8 mouse cellular contexts compared by ENCODE assay signal in genomic region chr13:62856305-62856675, GRCm38 (mm10). TPM values are rescaled to one million over a fixed set of nuclear protein-coding genes. Genes with fewer than 3 reads are reported as not detected.
DNase-seq lines count a peak whose midpoint lies in the region; ATAC-seq and TF ChIP-seq lines count a peak whose summit lies in the region.

No protein-coding gene starts in this region.

- DNase-seq in A20 (ENCODE audit: low read depth, low spot score): peak; percentile 94
- DNase-seq in adrenal gland, postnatal 4 days (ENCODE audit: low spot score in 2 of 2): peak; percentile 13 to 63
- peak; percentile 78 for DNase-seq in heart, adult 8-10 months (ENCODE audit: low spot score)
- DNase-seq in kidney, adult 8-10 months: peak; percentile 77 to 87
- DNase-seq in spleen, adult 2 months (ENCODE audit: low read depth in 1 of 2, low spot score in 2 of 2): peak; percentile 66 to 75

- peaks cover 5% of the 10 kb centered on the region; the same call in 1 of the 2 replicates for H3K4me1 ChIP-seq in embryonic facial prominence, embryonic 13.5 days
- peaks cover 5% of the 10 kb centered on the region; the same call in 1 of the 2 replicates for H3K4me1 ChIP-seq in limb, embryonic 12.5 days (replicated peaks)
- no peaks in the 10 kb centered on the region for H3K4me1 ChIP-seq in midbrain, embryonic 15.5 days
- H3K4me1 ChIP-seq in spleen, adult 2 months (ENCODE audit: control insufficient read depth, insufficient read depth, insufficient read length): peaks cover 2% of the 10 kb centered on the region; the same call in 1 of the 2 replicates

- WGBS in embryonic facial prominence, embryonic 13.5 days: 7% methylated on average over 5 of the region's 5 CpGs
- 5% methylated on average over 5 of the region's 5 CpGs for WGBS in limb, embryonic 12.5 days
- 5% methylated on average over 5 of the region's 5 CpGs for WGBS in midbrain, embryonic 15.5 days
- 4% methylated on average over 5 of the region's 5 CpGs for WGBS in spleen, adult 2 months

- H3K9me3 ChIP-seq in embryonic facial prominence, embryonic 13.5 days: no peaks in the 10 kb centered on the region; the same call in 1 of the 2 replicates
- no peaks in the 10 kb centered on the region for H3K9me3 ChIP-seq in limb, embryonic 12.5 days
- H3K9me3 ChIP-seq in midbrain, embryonic 15.5 days: no peaks in the 10 kb centered on the region

- peak; percentile 73 for ATAC-seq in embryonic facial prominence, embryonic 13.5 days (ENCODE audit: insufficient number of reproducible peaks, insufficient read depth, low FRiP score, low TSS enrichment, low read depth)
- ATAC-seq in limb, embryonic 12.5 days (ENCODE audit: insufficient number of reproducible peaks, insufficient read depth, low FRiP score, low TSS enrichment, low read depth): peak; percentile 85
- peak; percentile 95 for ATAC-seq in midbrain, embryonic 15.5 days (replicated peaks)

- TF ChIP-seq POLR2A in spleen, adult 2 months (IDR thresholded peaks at IDR 0.05; ENCODE audit: low read depth, low read length): no peak

- peak; percentile 90; the same call in 1 of the 2 replicates for TF ChIP-seq CTCF in spleen, adult 2 months (IDR thresholded peaks at IDR 0.05; ENCODE audit: extremely low read depth, insufficient read depth, insufficient read length, insufficient replicate concordance)

- no peaks in the 10 kb centered on the region for H3K36me3 ChIP-seq in embryonic facial prominence, embryonic 13.5 days
- no peaks in the 10 kb centered on the region for H3K36me3 ChIP-seq in limb, embryonic 12.5 days
- no peaks in the 10 kb centered on the region for H3K36me3 ChIP-seq in midbrain, embryonic 15.5 days (replicated peaks)
- no peaks in the 10 kb centered on the region for H3K36me3 ChIP-seq in spleen, adult 2 months (ENCODE audit: control insufficient read depth, insufficient read depth, low read length)

- no peak overlapping the region for H3K27ac ChIP-seq in embryonic facial prominence, embryonic 13.5 days
- no peak overlapping the region for H3K27ac ChIP-seq in limb, embryonic 12.5 days
- H3K27ac ChIP-seq in midbrain, embryonic 15.5 days: no peak overlapping the region
- no peak overlapping the region for H3K27ac ChIP-seq in spleen, adult 2 months (ENCODE audit: insufficient read depth, low read length)

- H3K4me2 ChIP-seq in embryonic facial prominence, embryonic 13.5 days: peak overlapping the region; percentile 49
- H3K4me2 ChIP-seq in limb, embryonic 12.5 days: peak overlapping the region; percentile 56
- peak overlapping the region; percentile 71 for H3K4me2 ChIP-seq in midbrain, embryonic 15.5 days

- no peak overlapping the region for H3K9ac ChIP-seq in embryonic facial prominence, embryonic 13.5 days
- no peak overlapping the region for H3K9ac ChIP-seq in limb, embryonic 12.5 days (replicated peaks)
- H3K9ac ChIP-seq in midbrain, embryonic 15.5 days: peak overlapping the region; percentile 44

- peak overlapping the region; percentile 19 for H3K4me3 ChIP-seq in embryonic facial prominence, embryonic 13.5 days
- peak overlapping the region; percentile 28 for H3K4me3 ChIP-seq in limb, embryonic 12.5 days (replicated peaks)
- peak overlapping the region; percentile 40 for H3K4me3 ChIP-seq in midbrain, embryonic 15.5 days
- H3K4me3 ChIP-seq in spleen, adult 2 months (ENCODE audit: extremely low read depth, insufficient read depth, insufficient read length): peak overlapping the region; percentile 30; the same call in 1 of the 2 replicates

- H3K27me3 ChIP-seq in embryonic facial prominence, embryonic 13.5 days: no peaks in the 10 kb centered on the region
- H3K27me3 ChIP-seq in limb, embryonic 12.5 days: no peaks in the 10 kb centered on the region
- H3K27me3 ChIP-seq in midbrain, embryonic 15.5 days (replicated peaks): no peaks in the 10 kb centered on the region
- H3K27me3 ChIP-seq in spleen, adult 2 months (ENCODE audit: control insufficient read depth, insufficient read depth, low read length): no peaks in the 10 kb centered on the region

RNA-seq across cellular contexts. Expression of gene Fbp2, which starts 1.9 kb away (rescaled TPM):
- 1 to 10 TPM; 8.0 to 8.7 TPM for total RNA-seq in adrenal gland, postnatal 4 days (2021)
- polyA plus RNA-seq in embryonic facial prominence, embryonic 13.5 days (2015; fragmentation: Nextera tagmentation; extraction: Ambion mirVana): 0.45 and 2.1 TPM in 2 replicates
- total RNA-seq in heart, adult 8-10 months (2022): 10 to 100 TPM; 22.4 to 35.1 (median 26.2) TPM
- 0.73 and 1.1 TPM in 2 replicates for polyA plus RNA-seq in limb, embryonic 12.5 days (2016; fragmentation: Nextera tagmentation; extraction: Ambion mirVana)
- polyA plus RNA-seq in midbrain, embryonic 15.5 days (2015; fragmentation: Nextera tagmentation; extraction: Ambion mirVana): 1.1 and 1.3 TPM in 2 replicates
- not detected in 2 replicates for polyA plus RNA-seq in spleen, adult 2 months (2012; rRNA removed)

RNA-seq across cellular contexts. Expression of gene Fbp1, which starts 31.8 kb away (rescaled TPM):
- total RNA-seq in adrenal gland, postnatal 4 days (2021): 100 to 1,000 TPM in 1 of 2 experiments, 10 to 100 TPM in 1; 56.3 to 142 TPM
- polyA plus RNA-seq in embryonic facial prominence, embryonic 13.5 days (2015; fragmentation: Nextera tagmentation; extraction: Ambion mirVana): 0.66 and 5.3 TPM in 2 replicates
- not detected for total RNA-seq in heart, adult 8-10 months (2022)
- polyA plus RNA-seq in limb, embryonic 12.5 days (2016; fragmentation: Nextera tagmentation; extraction: Ambion mirVana): 0.61 and 0.80 TPM in 2 replicates
- polyA plus RNA-seq in midbrain, embryonic 15.5 days (2015; fragmentation: Nextera tagmentation; extraction: Ambion mirVana): 0.30 and 0.61 TPM in 2 replicates
- polyA plus RNA-seq in spleen, adult 2 months (2012; rRNA removed): 0.29 and 0.43 TPM in 2 replicates

Comparison
In these comparisons a context has a peak if more than half of its experiments do, and no peak if none do; other contexts are left out.
1. DNase-seq: peak in every context shown above with its lines; median percentile 94 in A20; 82 in kidney, adult 8-10 months; 78 in heart, adult 8-10 months; 70 in spleen, adult 2 months; 38 in adrenal gland, postnatal 4 days.